Mouse (Mus musculus) spleen, adult 2 months (tissue): ENCODE results near the gene Ulk4.

Source experiments
- CTCF ChIP-seq: fragments of 200-500 bp; IDR thresholded peaks from 2 replicates; pipeline ENCODE4 v1.5.1; 2011; ENCODE audit warnings: mild to moderate bottlenecking, inconsistent platforms; ENCODE audit not compliant: insufficient read depth, insufficient read length, insufficient replicate concordance; ENCODE audit errors: extremely low read depth
- POLR2A ChIP-seq: fragments of 200-500 bp; IDR thresholded peaks from 2 replicates; pipeline ENCODE4 v1.6.1; 2011; ENCODE audit warnings: low read depth, low read length, inconsistent platforms

DNA sequence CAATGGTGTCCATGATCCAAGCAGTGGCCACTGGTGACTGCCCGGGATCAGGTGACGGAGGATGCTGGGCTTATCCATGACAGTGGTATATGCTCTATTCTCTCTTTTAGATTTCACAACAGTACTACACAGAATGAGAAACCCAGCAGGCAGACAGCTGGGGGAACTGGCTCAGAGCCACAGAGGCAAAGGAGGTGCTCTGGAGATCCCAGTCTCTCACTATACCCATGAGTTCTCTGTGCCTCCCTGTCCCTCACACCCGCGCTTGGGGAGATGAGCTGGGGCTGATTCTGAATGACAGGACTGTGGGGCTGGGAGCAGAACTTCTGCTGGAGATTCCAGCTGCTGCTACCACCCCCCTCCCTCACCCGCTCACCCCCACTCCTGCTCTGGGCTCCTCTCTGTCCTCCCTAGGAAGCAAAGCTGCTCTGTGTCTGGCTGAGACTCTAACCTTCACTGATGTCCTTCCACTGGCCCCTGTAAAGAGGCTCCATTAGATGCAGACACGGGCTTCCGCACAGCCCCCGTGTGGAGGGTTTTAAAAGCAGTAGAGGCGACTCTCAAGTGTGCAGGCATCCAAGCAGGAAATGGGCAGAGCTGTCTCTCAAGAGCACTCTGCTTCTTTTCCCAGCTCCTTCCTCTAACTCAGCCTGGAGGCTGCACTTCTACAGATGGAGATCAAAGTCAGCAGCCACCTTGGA is 197.5 kb downstream of the Ulk4 start:
- no peak for TF ChIP-seq POLR2A
- TF ChIP-seq CTCF: no peak
